Mouse (Mus musculus) CD4-positive, CD25-positive, alpha-beta regulatory T cell (primary cell): ENCODE data around the gene Psmd12. TPM values are rescaled to one million over a fixed set of nuclear protein-coding genes. Genes with fewer than 3 reads are reported as not detected.

Experiments
- polyA plus RNA-seq: library from polyadenylated mRNA; unstranded; fragments of 100-300 nt; shearing (Covaris generic); gene quantifications from one replicate; pipeline ENCODE4 v1.2.1, GENCODE M21; 2017

Gene Psmd12
- 123 TPM for polyA plus RNA-seq

DNA sequence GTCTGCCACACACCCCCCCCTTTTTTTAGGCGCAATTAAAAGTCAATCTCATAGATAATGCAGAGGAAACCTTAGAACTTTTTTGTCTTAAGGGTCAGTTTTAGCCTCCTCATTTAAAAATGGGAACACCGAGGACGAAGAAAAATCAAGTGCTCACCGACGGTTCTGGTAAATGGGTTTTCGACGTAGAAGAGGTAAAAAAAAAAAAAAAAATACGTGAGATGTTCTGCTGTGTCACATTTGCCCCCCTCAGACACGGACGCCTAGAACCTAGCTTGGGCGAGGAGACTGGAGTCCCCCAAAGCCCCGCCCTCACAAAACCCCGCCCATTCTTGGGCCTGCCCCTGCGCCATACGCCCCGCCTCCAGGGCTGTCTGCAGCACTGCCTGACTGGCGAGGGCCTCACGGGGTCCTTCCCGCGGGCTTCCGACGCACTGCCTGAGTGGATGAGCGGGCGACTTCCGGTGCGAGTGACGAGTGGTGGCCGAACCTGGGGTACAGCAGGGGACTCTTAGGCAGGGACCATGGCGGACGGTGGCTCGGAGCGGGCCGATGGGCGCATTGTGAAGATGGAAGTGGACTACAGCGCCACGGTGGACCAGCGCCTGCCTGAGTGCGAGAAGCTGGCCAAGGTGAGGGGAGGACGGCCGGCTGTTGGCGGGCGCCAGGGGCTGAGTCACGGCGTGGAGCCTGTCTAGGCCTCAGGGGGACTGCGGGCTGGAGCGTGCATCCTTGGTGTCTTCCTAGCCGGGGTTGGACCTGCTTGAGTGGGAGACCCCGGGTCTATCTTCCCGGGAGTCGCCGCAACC is at the start of gene Psmd12:
TSS of gene Psmd12 (plus strand) at position 432 of the 809 bp plus-strand sequence.

GRCm38 (mm10) chr11:107470521-107471041 is 8.7 kb upstream of the Psmd12 start, which contains the start of gene Pitpnc1:
Pitpnc1 (minus strand) TSS chr11:107470699.

DNA sequence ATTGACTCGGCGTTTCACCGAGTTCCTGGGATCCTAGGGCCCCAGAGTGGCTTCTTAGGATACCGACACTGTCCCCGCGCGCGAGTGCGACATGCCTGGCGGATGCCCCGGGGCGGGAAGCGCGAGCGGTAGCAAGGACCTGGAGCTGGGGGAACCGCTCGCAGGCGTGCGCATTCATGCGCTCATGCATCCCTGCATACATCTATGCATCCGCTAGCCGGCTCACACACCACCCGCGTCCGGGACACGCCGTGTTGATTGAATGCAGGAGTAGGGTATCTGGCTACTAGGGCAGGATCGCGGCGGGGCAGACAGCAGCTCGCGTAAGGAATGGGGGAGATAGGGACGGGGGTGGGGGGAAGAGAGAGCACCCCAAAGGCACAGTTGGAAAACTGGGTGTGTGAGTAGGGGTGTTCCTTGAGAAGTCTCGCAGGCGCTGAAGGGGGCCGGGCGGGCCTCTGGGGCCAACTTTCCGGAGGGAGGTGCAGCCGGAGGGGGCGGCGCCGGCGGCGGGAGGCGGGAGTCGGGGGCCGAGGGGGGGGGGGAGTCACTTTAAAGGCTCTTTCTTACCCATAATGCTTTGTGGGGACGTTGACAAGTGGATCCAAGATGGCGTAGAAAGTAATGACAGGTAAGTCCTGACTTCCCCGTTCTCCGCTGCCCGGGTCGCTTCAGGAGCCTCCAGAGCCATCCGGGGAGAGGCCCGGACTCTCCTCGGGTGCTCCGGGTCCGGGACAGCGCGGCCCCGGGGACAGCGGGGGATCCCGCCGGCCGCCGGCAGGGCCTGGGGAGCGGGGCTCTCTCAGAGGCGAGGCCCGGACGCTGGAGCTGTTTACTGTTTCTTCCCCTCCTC is 68.3 kb downstream of the Psmd12 start, which contains the start of gene Helz:
TSS of gene Helz (plus strand) at position 580 of the 853 bp plus-strand sequence.

Other genes starting within 250 kb of the Psmd12 start
- gene Pitpnc1, start 8.8 kb upstream of the Psmd12 start, polyA plus RNA-seq: 85.0 TPM
- gene Helz, start 68.4 kb downstream of the Psmd12 start, polyA plus RNA-seq: 48.4 TPM
- gene Cacng1, start 237.0 kb downstream of the Psmd12 start, polyA plus RNA-seq: not detected